9 mouse cellular contexts compared by ENCODE assay signal in genomic region chr3:87562370-87562769, GRCm38 (mm10). TPM values are rescaled to one million over a fixed set of nuclear protein-coding genes. Genes with fewer than 3 reads are reported as not detected.
A peak's percentile ranks its signal among the peaks of the same experiment; 100 is the strongest.
DNase-seq lines count a peak whose midpoint lies in the region; ATAC-seq lines count a peak whose summit lies in the region.
"Had no signal": no experiment of that assay in that cellular context is flagged by ENCODE, and none has a peak within 500 bp of the region (broad histone marks: within the 10 kb centered on the region; RNA-seq: fewer than 3 reads in every experiment).

No protein-coding gene starts in this region.

- no peak overlapping the region for H3K27ac ChIP-seq in lung, embryonic 16.5 days (ENCODE audit: low read length)

- H3K27me3 ChIP-seq in lung, embryonic 16.5 days (ENCODE audit: control insufficient read depth, insufficient read depth, low read depth, low read length) = no peaks in the 10 kb centered on the region

- no peaks in the 10 kb centered on the region for H3K9me3 ChIP-seq in lung, embryonic 16.5 days (ENCODE audit: control insufficient read depth, low read length)

- peaks cover 6% of the 10 kb centered on the region for H3K4me1 ChIP-seq in lung, embryonic 16.5 days (replicated peaks; ENCODE audit: control insufficient read depth, insufficient read depth, low read length)

- peak; percentile 65 for ATAC-seq in CD4-positive, CD25-positive, alpha-beta regulatory T cell, adult 4 months
- ATAC-seq in granulocyte monocyte progenitor cell, adult 5-6 weeks (replicated peaks; ENCODE audit: poor library complexity, severe bottlenecking) = peak; percentile 38; the same call in 1 of the 2 replicates
- 0 out of 2 replicates have a peak, but pooled peaks have one; percentile 32 for ATAC-seq in lung, embryonic 16.5 days (ENCODE audit: low read depth)

- no peaks in the 10 kb centered on the region for H3K36me3 ChIP-seq in lung, embryonic 16.5 days (ENCODE audit: control insufficient read depth, insufficient read depth, low read length)

- no peak overlapping the region for H3K9ac ChIP-seq in lung, embryonic 16.5 days (ENCODE audit: low read length)

- no peak overlapping the region for H3K4me3 ChIP-seq in lung, embryonic 16.5 days (ENCODE audit: low read length)
- H3K4me3 ChIP-seq: megakaryocyte, embryonic 14.5 days had no signal

- DNase-seq in WW6 (ENCODE audit: low read depth, low spot score) = peak; percentile 38
- peak; percentile 91 to 93 for DNase-seq in cerebellum, postnatal 25 days
- peak; percentile 94 for DNase-seq in layer of hippocampus, adult 11-12 months (ENCODE audit: low spot score)
- DNase-seq in right cerebral cortex, postnatal 36 days (ENCODE audit: low spot score in 2 of 2) = peak; percentile 85 to 87
- peak; percentile 63 for DNase-seq in yolk sac, embryonic 10.5 days (ENCODE audit: low spot score)

- H3K4me2 ChIP-seq in lung, embryonic 16.5 days (ENCODE audit: low read depth, low read length) = no peak overlapping the region

- WGBS in lung, embryonic 16.5 days = 2% methylated on average over 6 of the region's 6 CpGs

RNA-seq across cellular contexts. Expression of gene Etv3, which starts 37.2 kb away (rescaled TPM):
- polyA plus RNA-seq in CD4-positive, CD25-positive, alpha-beta regulatory T cell, adult 4 months (2017; shearing (Covaris generic)) = 10 to 100 TPM; 24.6 to 37.8 TPM
- total RNA-seq in granulocyte monocyte progenitor cell, adult 5-6 weeks (2014; fragmentation: Nextera tagmentation) = 7.0 and 7.8 TPM in 2 replicates
- 9.4 and 9.6 TPM in 2 replicates for total RNA-seq in granulocyte monocyte progenitor cell, adult 5-6 weeks (2017)
- 16.9 and 20.3 TPM in 2 replicates for polyA plus RNA-seq in lung, embryonic 16.5 days (2015; fragmentation: Nextera tagmentation; extraction: Ambion mirVana)

RNA-seq across cellular contexts. Expression of gene Arhgef11, which starts 55.0 kb away (rescaled TPM):
- polyA plus RNA-seq in CD4-positive, CD25-positive, alpha-beta regulatory T cell, adult 4 months (2017; shearing (Covaris generic)) = 1 to 10 TPM; 3.4 to 4.0 TPM
- 5.5 and 8.2 TPM in 2 replicates for total RNA-seq in granulocyte monocyte progenitor cell, adult 5-6 weeks (2014; fragmentation: Nextera tagmentation)
- 3.6 and 6.0 TPM in 2 replicates for total RNA-seq in granulocyte monocyte progenitor cell, adult 5-6 weeks (2017)
- polyA plus RNA-seq in lung, embryonic 16.5 days (2015; fragmentation: Nextera tagmentation; extraction: Ambion mirVana) = 15.4 and 15.5 TPM in 2 replicates

Comparison
In these comparisons a context has a peak if more than half of its experiments do, and no peak if none do; other contexts are left out.
1. DNase-seq: peak in every context shown above with its lines; median percentile 94 in layer of hippocampus, adult 11-12 months; 92 in cerebellum, postnatal 25 days; 86 in right cerebral cortex, postnatal 36 days; 63 in yolk sac, embryonic 10.5 days; 38 in WW6.